Mouse (Mus musculus) large intestine, adult 2 months (tissue): Measurements from ENCODE around the gene Tnfrsf13b. TPM values are rescaled to one million over a fixed set of nuclear protein-coding genes. Genes with fewer than 3 reads are reported as not detected.

Experiments used
- polyA plus RNA-seq: library from polyadenylated mRNA; depleted of rRNA; stranded (reverse); fragments of >200 nt; gene quantifications from 2 replicates; pipeline ENCODE4 v1.2.3, GENCODE M21; 2012; rRNA removed

Gene Tnfrsf13b
- polyA plus RNA-seq, 1 experiment, result 12.8 TPM

Other genes with a start within 250 kb of the Tnfrsf13b start
- gene Tmem11, start 247.5 kb upstream of the Tnfrsf13b start, polyA plus RNA-seq, result 59.9 and 74.0 TPM in 2 replicates
- gene Natd1, start 212.0 kb upstream of the Tnfrsf13b start, polyA plus RNA-seq, result 9.7 and 10.7 TPM in 2 replicates
- gene Map2k3, start 194.7 kb upstream of the Tnfrsf13b start, polyA plus RNA-seq, result 85.1 and 90.0 TPM in 2 replicates
- gene Kcnj12, start 104.2 kb upstream of the Tnfrsf13b start, polyA plus RNA-seq, result 0.58 and 1.2 TPM in 2 replicates
- gene Usp22, start 48.3 kb downstream of the Tnfrsf13b start, polyA plus RNA-seq, result 32.5 and 41.3 TPM in 2 replicates
- 0.18 and 0.40 TPM in 2 replicates for gene Aldh3a1, start 80.8 kb downstream of the Tnfrsf13b start, polyA plus RNA-seq
- gene Aldh3a2, start 140.7 kb downstream of the Tnfrsf13b start, polyA plus RNA-seq, result 65.4 and 133 TPM in 2 replicates
- not detected in 2 replicates for gene Slc47a2, start 216.1 kb downstream of the Tnfrsf13b start, polyA plus RNA-seq